Mouse (Mus musculus) heart, embryonic 11.5 days (tissue): Measurements from ENCODE around the gene Hist1h3e. TPM values are rescaled to one million over a fixed set of nuclear protein-coding genes. Genes with fewer than 3 reads are reported as not detected.
"Not testable (repeated sequence)": the region's sequence is repeated elsewhere in the genome, so short reads cannot be mapped to it uniquely, and the experiment has no call there.

Experiments used
- ATAC-seq: fragments of 200-750 bp; cut with Nextera tagmentation; replicated peaks from 2 replicates; pipeline ENCODE4 v1.8.0; 2017; ENCODE audit warnings: moderate library complexity; ENCODE audit not compliant: insufficient number of reproducible peaks, low FRiP score, low TSS enrichment
- H3K27ac ChIP-seq: fragments of 300-500 bp; sonication (generic); 2 replicates; pipeline ENCODE4 v1.5.1; 2014; ENCODE audit warnings: mild to moderate bottlenecking, low read depth, low read length
- H3K27me3 ChIP-seq: fragments of 300-500 bp; sonication (generic); 2 replicates; pipeline ENCODE4 v1.6.1; 2014; ENCODE audit warnings: mild to moderate bottlenecking, low read length, mixed read lengths; ENCODE audit not compliant: control insufficient read depth, insufficient read depth
- H3K36me3 ChIP-seq: fragments of 300-500 bp; sonication (generic); 2 replicates; pipeline ENCODE4 v1.6.1; 2014; ENCODE audit warnings: mild to moderate bottlenecking, low read length, moderate library complexity, mixed read lengths; ENCODE audit not compliant: control insufficient read depth, insufficient read depth
- H3K4me1 ChIP-seq: fragments of 300-500 bp; sonication (generic); 2 replicates; pipeline ENCODE4 v1.6.1; 2014; ENCODE audit warnings: low read length; ENCODE audit not compliant: control insufficient read depth, insufficient read depth
- H3K4me2 ChIP-seq: fragments of 300-500 bp; sonication (generic); 2 replicates; pipeline ENCODE4 v1.6.1; 2014; ENCODE audit warnings: mild to moderate bottlenecking, moderate library complexity
- H3K4me3 ChIP-seq: fragments of 300-500 bp; sonication (generic); 2 replicates; pipeline ENCODE4 v1.5.1; 2014; ENCODE audit warnings: low read depth, low read length
- H3K9ac ChIP-seq: fragments of 300-500 bp; sonication (generic); 2 replicates; pipeline ENCODE4 v1.6.1; 2014; ENCODE audit warnings: mild to moderate bottlenecking, low read depth, low read length, moderate library complexity
- H3K9me3 ChIP-seq: fragments of 300-500 bp; sonication (generic); replicated peaks from 2 replicates; pipeline ENCODE4 v1.6.1; 2016; ENCODE audit warnings: low read length; ENCODE audit not compliant: control insufficient read depth
- WGBS: fragments of 180-500 bp; shearing (Covaris S2); extraction: QIAGEN DNeasy Blood & Tissue Kit; methylation state at CpG from one replicate; pipeline ENCODE4 v1.1.7; 2014; ENCODE audit not compliant: insufficient replicate concordance; 5-methylcytosine and 5-hydroxymethylcytosine counted together
- polyA plus RNA-seq: library from polyadenylated mRNA; unstranded; fragments of >200 nt; fragmentation: Nextera tagmentation; extraction: Ambion mirVana; gene quantifications from 2 replicates; pipeline ENCODE4 v1.2.1, GENCODE M21; 2014

Gene Hist1h3e
- polyA plus RNA-seq, 1 experiment from 2014 or later = 3.0 TPM

- Histone ChIP-seq H3K36me3 (no peaks in the 10 kb centered on the region), H3K4me1 (peaks cover 10% of the 10 kb centered on the region), H3K4me3 (peak overlapping the region; percentile 51), H3K9ac (peak overlapping the region; percentile 78; the same call in 1 of the 2 replicates), H3K27me3 (no peaks in the 10 kb centered on the region), H3K9me3 (no peaks in the 10 kb centered on the region), H3K27ac (peak overlapping the region; percentile 96), H3K4me2 (peak overlapping the region; percentile 75)
- no peak for ATAC-seq
- 40% methylated on average over 2 of the region's 2 CpGs for WGBS
These were observed 10.3 kb upstream of the Hist1h3e start for GRCm38 (mm10) chr13:23572218-23573033.

GRCm38 (mm10) chr13:23571504-23572217 is 9.5 kb upstream of the Hist1h3e start:
- H3K9me3 ChIP-seq, H3K36me3 ChIP-seq, H3K27me3 ChIP-seq, ATAC-seq, H3K4me1 ChIP-seq: not testable (repeated sequence)
- 4% methylated on average over 10 of the region's 34 CpGs for WGBS
- Histone ChIP-seq H3K27ac (peak overlapping the region; percentile 96), H3K4me2 (peak overlapping the region; percentile 75), H3K4me3 (peak overlapping the region; percentile 51), H3K9ac (peak overlapping the region; percentile 78)

GRCm38 (mm10) chr13:23571022-23571503 is 8.9 kb upstream of the Hist1h3e start, which contains the start of the genes Hist1h2ae and Hist1h2bg:
Hist1h2ae (minus strand) TSS chr13:23571220.
Hist1h2bg (plus strand) TSS chr13:23571396.
- H3K36me3 ChIP-seq = no peaks in the 10 kb centered on the region
- peak within 1 kb of the TSS; percentile 78 for H3K9ac ChIP-seq
- H3K27me3 ChIP-seq = no peaks in the 10 kb centered on the region
- peak within 1 kb of the TSS; percentile 51 for H3K4me3 ChIP-seq
- H3K9me3 ChIP-seq = no peaks in the 10 kb centered on the region
- peak; percentile 85 for ATAC-seq
- peak within 1 kb of the TSS; percentile 96 for H3K27ac ChIP-seq
- peaks cover 5% of the 10 kb centered on the region; the same call in 1 of the 2 replicates for H3K4me1 ChIP-seq
- peak within 1 kb of the TSS; percentile 75 for H3K4me2 ChIP-seq
- WGBS = 0% methylated on average over 18 of the region's 18 CpGs

DNA sequence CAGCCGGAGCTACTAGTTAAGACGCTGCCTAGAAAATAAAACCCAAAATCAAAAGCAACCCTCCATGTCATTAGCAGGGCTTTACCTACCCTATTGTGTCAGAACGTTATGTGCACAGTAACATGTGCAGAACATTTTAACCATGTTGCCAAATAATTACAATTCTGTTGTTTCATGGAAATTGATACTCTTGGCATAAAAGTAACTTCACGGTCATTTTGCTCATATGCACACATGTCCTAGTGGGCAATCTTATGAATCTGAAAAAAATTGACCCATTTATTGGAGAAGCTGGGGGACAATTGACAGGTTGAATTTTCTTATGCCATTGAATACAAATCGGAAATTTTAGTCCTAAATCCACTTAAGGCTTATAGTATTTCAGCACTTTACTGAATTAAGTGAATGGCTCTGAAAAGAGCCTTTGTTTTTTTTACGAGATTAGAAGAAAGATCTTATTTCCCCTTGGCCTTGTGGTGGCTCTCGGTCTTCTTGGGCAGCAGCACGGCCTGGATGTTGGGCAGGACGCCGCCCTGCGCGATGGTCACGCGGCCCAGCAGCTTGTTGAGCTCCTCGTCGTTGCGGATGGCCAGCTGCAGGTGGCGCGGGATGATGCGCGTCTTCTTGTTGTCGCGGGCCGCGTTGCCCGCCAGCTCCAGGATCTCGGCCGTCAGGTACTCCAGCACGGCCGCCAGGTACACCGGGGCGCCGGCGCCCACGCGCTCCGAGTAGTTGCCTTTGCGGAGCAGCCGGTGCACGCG is 8.3 kb upstream of the Hist1h3e start:
- WGBS = 4% methylated on average over 23 of the region's 41 CpGs
- H3K4me2 ChIP-seq = peak overlapping the region; percentile 75
- ATAC-seq = peak; percentile 5; the same call in 1 of the 2 replicates
- H3K9ac ChIP-seq = peak overlapping the region; percentile 62
- H3K27me3 ChIP-seq, H3K36me3 ChIP-seq, H3K4me1 ChIP-seq, H3K9me3 ChIP-seq: not testable (repeated sequence)
- peak overlapping the region; percentile 51 for H3K4me3 ChIP-seq
- H3K27ac ChIP-seq = peak overlapping the region; percentile 96

- Histone ChIP-seq H3K4me1 (no peaks in the 10 kb centered on the region), H3K27ac (no peak overlapping the region), H3K9me3 (no peaks in the 10 kb centered on the region), H3K27me3 (no peaks in the 10 kb centered on the region), H3K4me2 (no peak overlapping the region), H3K4me3 (no peak overlapping the region), H3K36me3 (no peaks in the 10 kb centered on the region), H3K9ac (no peak overlapping the region)
- 76% methylated on average over 2 of the region's 2 CpGs for WGBS
- ATAC-seq = no peak
These were observed 2.3 kb upstream of the Hist1h3e start for GRCm38 (mm10) chr13:23564482-23564881.

- H3K36me3 ChIP-seq = no peaks in the 10 kb centered on the region
- peak overlapping the region; percentile 97 for H3K27ac ChIP-seq
- no peaks in the 10 kb centered on the region for H3K27me3 ChIP-seq
- H3K4me1 ChIP-seq = no peaks in the 10 kb centered on the region
- H3K9ac ChIP-seq = peak overlapping the region; percentile 77
- ATAC-seq = peak; percentile 55; the same call in 1 of the 2 replicates
- peak overlapping the region; percentile 42 for H3K4me3 ChIP-seq
- 3% methylated on average over 18 of the region's 18 CpGs for WGBS
- no peaks in the 10 kb centered on the region for H3K9me3 ChIP-seq
- peak overlapping the region; percentile 79 for H3K4me2 ChIP-seq
These were observed 712 bp upstream of the Hist1h3e start for GRCm38 (mm10) chr13:23562699-23563462.

DNA sequence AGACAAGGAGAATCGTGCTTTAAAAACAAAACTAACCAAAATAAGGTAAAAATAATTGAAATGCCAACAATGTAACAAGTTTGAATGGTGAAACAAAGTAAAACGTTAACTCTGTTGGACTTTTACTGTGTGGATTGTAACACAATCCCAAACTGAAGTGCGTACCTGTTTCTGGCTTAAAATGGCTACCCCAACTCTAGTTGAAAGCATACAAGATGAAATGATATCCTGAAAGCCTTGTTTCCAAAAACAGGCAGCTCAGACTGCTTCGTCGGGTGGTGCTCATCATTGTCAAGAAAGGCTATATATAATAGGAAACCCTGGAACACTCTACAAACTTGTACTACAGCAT is 662 bp downstream of the Hist1h3e start:
- 0% methylated on average over 2 of the region's 5 CpGs for WGBS
- H3K4me3 ChIP-seq = peak overlapping the region; percentile 42
- H3K27me3 ChIP-seq, ATAC-seq, H3K4me1 ChIP-seq, H3K9me3 ChIP-seq, H3K36me3 ChIP-seq: not testable (repeated sequence)
- peak overlapping the region; percentile 43; the same call in 1 of the 2 replicates for H3K9ac ChIP-seq
- peak overlapping the region; percentile 79 for H3K4me2 ChIP-seq
- peak overlapping the region; percentile 97 for H3K27ac ChIP-seq
